Mouse (Mus musculus) intestine, embryonic 15.5 days (tissue): ENCODE measurements around the gene 4931422A03Rik. TPM values are rescaled to one million over a fixed set of nuclear protein-coding genes. Genes with fewer than 3 reads are reported as not detected.

Experiments used
- ATAC-seq: fragments of 200-750 bp; cut with Nextera tagmentation; 2 replicates; pipeline ENCODE4 v1.8.0; 2017; ENCODE audit warnings: moderate TSS enrichment, moderate library complexity
- H3K27ac ChIP-seq: fragments of 300-500 bp; sonication (generic); 2 replicates; pipeline ENCODE4 v1.5.1; 2015; ENCODE audit warnings: mild to moderate bottlenecking, inconsistent platforms
- H3K27me3 ChIP-seq: fragments of 300-500 bp; sonication (generic); replicated peaks from 2 replicates; pipeline ENCODE4 v1.6.1; 2015; ENCODE audit warnings: inconsistent platforms
- H3K36me3 ChIP-seq: fragments of 300-500 bp; sonication (generic); 2 replicates; pipeline ENCODE4 v1.6.1; 2015; ENCODE audit warnings: inconsistent platforms
- H3K4me1 ChIP-seq: fragments of 300-500 bp; sonication (generic); replicated peaks from 2 replicates; pipeline ENCODE4 v1.6.1; 2015; ENCODE audit warnings: inconsistent platforms
- H3K4me2 ChIP-seq: fragments of 300-500 bp; sonication (generic); replicated peaks from 2 replicates; pipeline ENCODE4 v1.6.1; 2015; ENCODE audit warnings: mild to moderate bottlenecking, inconsistent platforms
- H3K4me3 ChIP-seq: fragments of 300-500 bp; sonication (generic); replicated peaks from 2 replicates; pipeline ENCODE4 v1.5.1; 2015; ENCODE audit warnings: inconsistent platforms
- H3K9ac ChIP-seq: fragments of 300-500 bp; sonication (generic); 2 replicates; pipeline ENCODE4 v1.6.1; 2015; ENCODE audit warnings: inconsistent platforms
- H3K9me3 ChIP-seq: fragments of 300-500 bp; sonication (generic); 2 replicates; pipeline ENCODE4 v1.6.1; 2016; ENCODE audit warnings: inconsistent platforms
- WGBS: fragments of 180-500 bp; shearing (Covaris S2); methylation state at CpG from one replicate; pipeline ENCODE4 v1.1.7; 2015; 5-methylcytosine and 5-hydroxymethylcytosine counted together
- polyA plus RNA-seq: library from polyadenylated mRNA; unstranded; fragments of >200 nt; fragmentation: Nextera tagmentation; extraction: Ambion mirVana; gene quantifications from 2 replicates; pipeline ENCODE4 v1.2.1, GENCODE M21; 2015

4931422A03Rik gene
- polyA plus RNA-seq, 1 experiment from 2014 or later = 1.4 TPM

GRCm38 (mm10) chr2:103919488-103919887 is 108.7 kb downstream of the 4931422A03Rik start:
- ATAC-seq = no peak
- Histone ChIP-seq H3K36me3 (no peaks in the 10 kb centered on the region), H3K27ac (no peak overlapping the region), H3K9ac (no peak overlapping the region), H3K27me3 (no peaks in the 10 kb centered on the region), H3K4me1 (no peaks in the 10 kb centered on the region), H3K9me3 (no peaks in the 10 kb centered on the region), H3K4me3 (no peak overlapping the region), H3K4me2 (no peak overlapping the region)
- 88% methylated on average over 6 of the region's 6 CpGs for WGBS

DNA sequence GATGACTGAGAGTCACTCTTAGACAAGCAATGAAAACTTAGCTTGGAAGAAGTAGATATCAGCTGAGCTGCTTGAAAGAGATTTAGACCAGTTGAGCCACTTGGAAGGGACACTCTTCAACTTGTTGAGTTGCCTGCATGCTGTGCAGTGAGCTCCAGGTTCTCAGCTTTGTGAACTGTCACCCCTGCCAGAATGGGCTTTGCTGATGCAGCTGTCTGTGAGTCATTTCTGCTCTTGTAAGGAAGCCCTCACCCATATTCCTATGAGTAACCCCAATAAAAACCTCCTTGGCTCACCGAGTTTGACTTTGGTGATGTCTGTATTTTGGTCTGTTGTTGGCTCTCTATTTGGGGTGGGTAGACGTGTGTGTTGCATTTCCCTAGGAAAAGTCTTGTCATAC is 109.8 kb downstream of the 4931422A03Rik start:
- H3K36me3 ChIP-seq = no peaks in the 10 kb centered on the region

GRCm38 (mm10) chr2:103917375-103917774 is 110.8 kb downstream of the 4931422A03Rik start:
- Histone ChIP-seq H3K9me3 (no peaks in the 10 kb centered on the region), H3K9ac (no peak overlapping the region), H3K27me3 (no peaks in the 10 kb centered on the region), H3K4me3 (no peak overlapping the region), H3K27ac (no peak overlapping the region), H3K4me2 (no peak overlapping the region), H3K36me3 (no peaks in the 10 kb centered on the region), H3K4me1 (no peaks in the 10 kb centered on the region)
- ATAC-seq = no peak
- 87% methylated on average over 5 of the region's 5 CpGs for WGBS

More for the DNA sequence above, 109.8 kb downstream of the 4931422A03Rik start:
- no peaks in the 10 kb centered on the region for H3K9me3 ChIP-seq
- H3K4me1 ChIP-seq = no peaks in the 10 kb centered on the region
- H3K4me2 ChIP-seq = no peak overlapping the region
- no peak for ATAC-seq
- no peaks in the 10 kb centered on the region for H3K27me3 ChIP-seq
- no peak overlapping the region for H3K27ac ChIP-seq
- H3K9ac ChIP-seq = no peak overlapping the region
- H3K4me3 ChIP-seq = no peak overlapping the region
- WGBS = 79% methylated on average over 2 of the region's 2 CpGs

Other genes starting within 250 kb of the 4931422A03Rik start
- gene Caprin1, start 230.7 kb downstream of the 4931422A03Rik start, polyA plus RNA-seq = 246 and 291 TPM in 2 replicates
- 18.2 and 23.5 TPM in 2 replicates for gene Lmo2, start 70.4 kb downstream of the 4931422A03Rik start, polyA plus RNA-seq
- 50.9 and 51.6 TPM in 2 replicates for gene Fbxo3, start 640 bp downstream of the 4931422A03Rik start, polyA plus RNA-seq
- 0.09 TPM in 1 of 2 replicates, not detected in the other for gene Gm10912, start 37.5 kb upstream of the 4931422A03Rik start, polyA plus RNA-seq
- gene Gm10799, start 40.2 kb upstream of the 4931422A03Rik start, polyA plus RNA-seq = not detected in 2 replicates
- 5.9 and 6.7 TPM in 2 replicates for gene Cd59b, start 41.5 kb upstream of the 4931422A03Rik start, polyA plus RNA-seq
- gene Cd59a, start 67.4 kb upstream of the 4931422A03Rik start, polyA plus RNA-seq = 30.5 and 30.6 TPM in 2 replicates
- 0.24 TPM in 1 of 2 replicates, not detected in the other for gene A930018P22Rik, start 94.4 kb upstream of the 4931422A03Rik start, polyA plus RNA-seq